Mouse (Mus musculus) c-Kit-positive CD71-negative TER-119-negative erythroid progenitor cells, embryonic 14.5 days (primary cell): ENCODE data around the gene Kcns1.
A peak's percentile ranks its signal among the peaks of the same experiment; 100 is the strongest.
"Not testable (repeated sequence)": the region's sequence is repeated elsewhere in the genome, so short reads cannot be mapped to it uniquely, and the experiment has no call there.

Experiments
- DNase-seq: peaks from one replicate; pipeline ENCODE4 v3.0.0-alpha.2; 2013; ENCODE audit warnings: low read depth

Gene Kcns1

DNA sequence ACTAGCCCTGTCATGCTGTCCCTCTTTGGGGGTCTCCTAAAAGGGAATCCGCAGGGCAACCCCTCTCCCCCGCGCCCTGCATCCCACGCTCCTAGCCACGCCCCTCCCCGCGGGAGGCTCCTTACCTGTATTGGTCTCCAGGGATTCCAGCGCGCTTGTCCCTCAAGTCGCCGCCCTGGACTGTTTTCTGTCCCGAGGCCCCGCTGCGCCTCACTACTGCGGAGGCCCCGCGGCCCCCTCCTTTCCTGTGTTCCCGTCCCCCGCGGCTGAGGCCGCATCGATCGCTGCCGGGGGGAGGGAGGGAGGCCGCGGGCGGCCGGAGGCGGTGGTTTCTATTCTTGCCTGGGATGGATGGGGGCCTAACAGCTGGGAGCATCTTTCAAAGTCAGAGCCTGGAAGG is at the start of gene Kcns1:
Kcns1 (minus strand) TSS at position 212 of the 400 bp plus-strand sequence.
- DNase-seq: no peak

DNA sequence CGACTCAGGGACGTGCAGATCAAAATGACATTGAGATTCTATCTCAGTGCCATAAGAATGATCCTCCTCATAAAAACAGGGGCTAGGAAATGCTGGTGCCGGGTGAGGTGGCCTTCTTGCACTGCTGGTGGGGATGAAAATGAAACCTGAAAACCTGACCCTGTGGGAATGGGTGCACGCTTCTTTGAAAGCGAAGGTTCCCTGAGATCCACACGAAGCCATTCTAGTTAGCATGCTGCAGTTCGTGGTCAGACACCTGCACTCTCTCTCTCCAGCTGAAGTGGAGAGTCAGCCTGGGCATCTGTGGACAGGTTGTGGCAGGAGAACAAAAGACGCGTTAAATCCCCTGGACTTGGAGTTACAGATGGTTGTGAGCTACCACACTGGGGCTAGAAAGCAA is 48.4 kb upstream of the Kcns1 start:
- DNase-seq: no peak

DNA sequence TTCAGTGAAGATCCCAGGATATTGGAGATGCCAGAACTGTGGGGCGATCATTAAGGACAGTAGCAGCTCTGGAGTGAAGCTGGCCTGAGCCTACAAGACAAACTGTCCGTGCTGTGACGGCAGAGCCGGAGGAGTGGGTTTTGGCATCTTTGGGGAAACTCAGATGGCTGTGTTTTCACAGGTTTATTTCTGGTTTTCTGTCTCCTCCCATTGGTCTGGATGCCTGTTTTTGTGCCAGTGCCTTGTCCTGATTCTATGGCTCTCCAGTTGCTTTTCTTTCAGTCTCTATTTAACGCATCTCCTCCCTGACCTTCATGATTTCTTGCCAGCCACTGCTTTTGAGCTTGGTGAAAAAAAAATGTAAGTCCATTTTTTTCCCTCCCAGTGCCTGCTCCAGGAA is 41.8 kb upstream of the Kcns1 start:
- no peak for DNase-seq

DNA sequence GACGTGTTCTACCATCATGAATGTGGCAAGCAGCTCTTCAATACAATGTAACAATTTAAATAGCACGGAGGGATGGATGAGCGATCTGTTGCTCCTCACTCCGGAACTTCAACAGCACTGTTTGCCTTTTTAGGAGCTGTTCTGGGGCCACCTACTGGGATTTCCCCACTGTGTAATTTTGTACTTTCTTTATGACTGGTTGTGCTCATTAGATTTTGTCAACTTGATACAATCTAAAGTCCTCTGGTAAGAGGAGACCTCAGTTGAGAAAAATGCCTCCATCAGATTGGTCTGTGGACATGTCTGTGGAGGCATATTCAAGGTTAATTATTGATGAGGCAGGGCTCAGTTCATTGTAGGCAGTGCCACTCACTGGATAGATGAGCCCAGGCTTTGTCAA is 40.0 kb upstream of the Kcns1 start:
- DNase-seq: no peak

DNA sequence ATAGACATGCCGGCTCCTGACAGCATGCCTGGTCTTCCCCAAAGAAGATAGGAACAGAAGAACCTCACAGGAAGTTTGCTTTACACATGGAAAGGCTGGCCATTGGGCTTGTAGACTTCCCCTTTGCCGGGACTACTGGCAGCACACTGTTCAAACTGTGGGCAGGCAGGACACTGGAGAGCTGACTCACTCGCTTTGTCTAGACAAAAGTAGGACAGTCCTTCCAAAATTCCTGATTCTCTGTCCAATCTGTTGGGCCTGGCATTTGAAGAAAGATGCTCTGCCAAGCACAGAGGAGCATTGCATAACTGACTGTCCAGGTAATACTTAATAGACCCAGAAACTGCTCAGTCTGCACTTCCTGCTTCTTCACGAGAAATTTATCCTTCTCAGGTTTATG is 35.8 kb upstream of the Kcns1 start:
- no peak for DNase-seq

DNA sequence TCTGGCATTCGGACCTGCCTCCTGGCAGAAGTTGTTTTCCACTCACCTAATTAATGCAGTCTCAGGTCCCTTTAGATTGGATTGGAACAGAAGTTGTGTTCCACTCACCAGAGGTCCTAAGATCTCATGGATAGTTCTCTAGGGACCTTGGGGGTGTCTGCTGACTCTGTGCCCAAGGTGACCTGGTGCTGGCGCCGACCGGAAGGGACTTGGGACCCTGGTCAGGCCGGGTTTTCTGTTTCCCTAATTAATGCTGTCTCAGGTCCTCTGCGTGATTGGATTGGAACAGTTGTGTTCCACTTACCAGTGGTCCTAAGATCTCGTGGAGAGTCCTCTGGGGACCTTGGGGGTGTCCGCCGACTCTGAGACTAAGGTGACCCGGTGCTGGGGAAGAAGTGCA is 35.1 kb upstream of the Kcns1 start:
- not testable (repeated sequence) for DNase-seq

DNA sequence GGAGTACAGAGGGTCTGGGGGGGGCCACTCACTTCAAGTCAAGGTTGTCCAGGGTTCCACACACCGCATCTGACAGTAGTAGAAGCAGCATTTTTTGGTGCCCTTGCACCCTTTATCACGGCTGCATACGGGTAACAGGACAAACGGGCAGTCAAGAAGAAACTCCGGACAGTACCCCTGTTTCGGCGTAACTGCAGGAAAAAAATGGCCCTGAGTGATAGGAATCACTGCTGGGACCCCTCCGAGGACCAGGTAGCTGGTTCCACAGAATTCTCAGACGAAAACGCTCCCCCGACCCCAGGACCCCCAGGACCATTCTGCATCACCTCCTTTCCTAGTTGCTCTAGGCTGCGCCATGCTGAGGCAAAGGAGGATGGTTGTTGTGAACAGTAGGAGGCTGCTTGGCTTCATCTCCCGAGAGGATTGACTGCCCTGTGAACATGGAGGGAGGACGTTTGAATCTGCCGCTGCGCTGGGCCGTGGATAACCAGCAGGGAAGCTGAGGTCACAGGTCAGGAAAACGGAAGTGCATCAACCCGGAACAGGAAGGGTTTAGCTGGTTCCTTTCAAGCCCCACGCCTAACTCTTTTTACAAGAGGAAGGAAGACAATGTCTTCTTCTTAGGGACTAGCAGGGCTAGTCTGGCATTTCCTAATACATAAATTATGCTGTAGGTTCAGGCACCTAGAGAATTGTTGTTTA is 28.9 kb upstream of the Kcns1 start, which contains the start of gene Wfdc15a:
Wfdc15a (minus strand) TSS at position 505 of the 702 bp plus-strand sequence.
- DNase-seq: no peak

DNA sequence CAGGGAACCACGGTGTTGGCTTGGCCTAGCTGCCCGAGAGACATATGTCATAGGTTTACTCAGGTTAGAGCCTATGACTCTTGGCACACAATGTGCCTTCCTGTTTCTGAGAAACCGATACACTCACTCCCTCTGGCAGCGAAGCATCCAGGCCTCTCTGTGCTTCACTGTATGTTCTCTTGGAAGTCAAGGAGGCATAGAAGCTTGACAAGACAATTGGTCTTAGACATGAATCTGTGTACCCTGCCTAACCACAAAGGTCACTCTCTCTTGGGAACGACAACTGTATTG is 25.7 kb upstream of the Kcns1 start:
- DNase-seq: no peak

DNA sequence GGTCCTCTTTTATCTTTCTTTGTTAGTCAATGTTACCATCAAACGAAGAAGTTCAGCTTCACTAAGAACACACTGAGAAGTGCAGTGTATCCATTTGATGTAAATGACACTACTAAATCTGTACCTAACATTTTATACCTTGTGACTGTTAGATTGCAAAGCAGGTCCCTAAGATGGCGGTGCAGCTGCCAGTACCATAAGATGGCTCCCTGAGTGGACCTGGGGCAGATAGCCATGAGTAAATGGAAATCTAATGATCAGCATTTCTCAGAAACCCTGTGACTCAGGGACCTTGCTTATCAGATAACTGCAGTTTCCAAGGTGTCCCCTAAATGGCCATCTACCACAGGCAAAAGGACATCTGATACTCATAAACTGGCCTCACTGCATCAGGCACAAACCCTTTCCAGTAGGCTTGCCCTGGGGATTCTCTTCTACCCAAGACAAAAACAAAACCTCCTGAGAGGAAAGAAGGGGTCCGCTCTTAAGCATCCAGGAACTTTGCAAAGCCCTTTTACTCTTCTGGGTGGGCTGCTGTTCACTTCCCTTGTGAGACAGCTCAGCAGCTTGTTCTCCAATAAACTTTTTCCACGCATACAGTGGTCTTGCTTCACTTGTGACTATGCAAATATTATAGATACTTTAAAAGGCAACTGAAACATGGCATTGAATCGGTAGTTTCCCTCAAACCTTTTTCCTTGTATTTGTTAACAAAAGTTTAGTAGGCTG is 25.2 kb upstream of the Kcns1 start:
- DNase-seq: no peak

DNA sequence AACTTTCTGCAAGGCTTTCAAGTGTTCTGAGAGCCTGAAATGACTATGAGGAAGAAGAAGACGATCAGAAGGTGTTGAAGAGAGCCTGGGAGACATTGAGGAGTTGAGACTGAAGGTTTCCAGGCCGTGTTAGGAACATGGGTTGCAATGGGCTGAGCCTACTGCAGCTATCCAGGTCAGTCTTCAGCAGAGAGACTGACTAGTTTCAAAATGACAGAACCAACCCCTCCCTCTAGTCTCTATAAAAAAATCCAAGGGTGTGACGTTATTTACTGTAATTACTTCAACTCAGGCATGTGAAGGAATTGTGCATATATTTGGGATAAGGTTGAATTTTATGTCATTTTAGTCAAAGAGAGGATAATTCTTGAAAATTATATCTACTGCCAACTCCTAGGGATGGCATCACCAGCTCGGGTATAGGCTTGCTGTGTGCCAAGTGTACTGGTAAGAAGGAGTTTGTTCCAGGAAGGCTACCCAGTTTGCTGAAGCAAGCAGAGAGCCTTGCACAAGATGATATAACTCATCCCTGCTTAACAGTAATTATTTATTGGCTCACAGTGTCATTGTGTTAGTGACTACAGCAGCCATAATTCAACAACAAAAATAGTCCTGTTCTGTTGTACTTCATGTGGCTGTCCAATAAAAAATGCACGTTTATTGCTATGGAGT is 24.2 kb upstream of the Kcns1 start:
- no peak for DNase-seq

DNA sequence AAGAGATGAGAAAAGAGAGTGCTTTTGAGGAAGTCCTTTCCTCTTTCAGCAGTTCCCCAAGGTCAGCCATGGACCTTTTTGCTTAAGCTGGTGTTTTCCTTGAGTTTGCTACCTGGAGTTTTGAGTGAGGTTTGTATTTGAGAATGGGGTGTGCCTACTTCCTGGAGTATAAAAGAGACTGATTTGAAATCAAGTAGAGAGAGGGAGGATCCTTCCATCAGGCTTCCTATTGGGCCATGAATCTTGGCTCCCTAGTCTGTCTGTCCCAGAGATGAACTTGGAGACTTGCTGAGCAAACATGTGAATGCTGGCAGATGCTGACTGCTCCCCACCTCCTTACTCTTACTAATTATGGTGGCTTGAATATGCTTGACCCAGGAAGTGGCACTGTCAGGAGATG is 21.4 kb upstream of the Kcns1 start:
- DNase-seq: no peak

DNA sequence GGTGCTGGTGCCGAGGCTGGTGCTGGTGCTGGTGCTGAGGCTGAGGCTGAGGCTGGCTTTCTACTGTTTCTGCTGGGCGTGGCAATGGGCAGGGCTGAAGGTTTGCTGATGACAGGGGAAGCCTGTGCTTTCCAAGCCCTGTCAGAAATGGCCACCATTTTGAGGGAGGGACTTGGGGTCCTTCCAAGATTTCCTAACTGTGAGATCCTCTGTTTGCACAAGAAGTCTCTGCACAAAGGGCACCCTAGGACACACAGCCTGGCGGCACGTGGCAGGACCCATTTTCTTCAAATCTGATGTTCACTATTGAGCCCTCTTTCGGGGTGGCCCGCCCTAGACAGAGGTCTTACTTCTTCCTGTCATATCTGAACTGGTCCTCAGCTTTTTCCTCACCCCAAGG is 19.7 kb upstream of the Kcns1 start, which contains the start of gene Wfdc12:
Wfdc12 (minus strand) TSS at position 33 of the 400 bp plus-strand sequence.
- DNase-seq: no peak

DNA sequence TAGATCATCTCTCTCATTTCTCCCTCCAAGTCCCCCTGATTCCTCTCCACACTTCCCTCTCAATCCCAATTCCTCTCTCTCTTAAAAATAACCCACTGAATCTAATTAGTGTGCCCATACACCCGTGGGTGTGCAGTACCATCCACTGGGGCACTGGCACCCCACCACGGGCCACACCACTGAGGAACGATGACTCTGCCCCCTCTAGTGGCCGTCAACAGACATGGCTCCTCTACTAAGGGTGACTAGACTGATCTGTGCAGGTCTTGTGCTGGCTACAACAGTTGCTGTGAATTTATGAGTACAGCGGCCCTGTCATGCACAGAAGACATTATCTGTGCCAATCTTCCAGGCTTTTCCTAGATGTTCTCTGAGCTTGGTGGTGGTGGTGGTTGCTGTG is 17.8 kb upstream of the Kcns1 start:
- peak; percentile 20 for DNase-seq

DNA sequence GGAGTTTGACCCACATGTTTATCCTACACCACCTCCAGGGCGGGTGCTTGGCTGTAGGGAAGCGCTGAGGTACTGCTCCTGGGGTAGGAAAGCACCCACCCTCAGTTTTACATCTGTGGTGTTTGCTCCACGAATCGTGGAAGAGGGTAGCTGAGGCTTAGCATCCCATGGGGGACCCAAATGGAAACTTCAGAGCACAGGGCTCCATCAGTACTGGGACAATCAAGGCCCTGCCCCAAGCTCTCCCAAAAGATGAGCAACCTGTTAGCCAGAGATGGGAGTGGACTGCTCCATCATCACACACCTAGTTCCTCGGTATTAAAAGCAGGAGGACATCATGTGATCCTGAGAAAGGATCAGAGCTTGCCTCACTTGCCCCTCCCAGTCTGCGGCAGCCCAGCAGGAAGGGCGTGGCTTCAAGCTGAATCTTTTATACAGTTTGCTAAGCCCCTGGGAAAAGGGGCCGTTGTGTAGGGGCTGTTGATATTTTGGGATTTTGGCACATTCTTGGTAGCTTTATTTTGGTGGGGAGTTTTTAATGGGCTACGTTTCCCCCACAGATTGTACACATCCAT is 13.3 kb upstream of the Kcns1 start:
- DNase-seq: no peak

DNA sequence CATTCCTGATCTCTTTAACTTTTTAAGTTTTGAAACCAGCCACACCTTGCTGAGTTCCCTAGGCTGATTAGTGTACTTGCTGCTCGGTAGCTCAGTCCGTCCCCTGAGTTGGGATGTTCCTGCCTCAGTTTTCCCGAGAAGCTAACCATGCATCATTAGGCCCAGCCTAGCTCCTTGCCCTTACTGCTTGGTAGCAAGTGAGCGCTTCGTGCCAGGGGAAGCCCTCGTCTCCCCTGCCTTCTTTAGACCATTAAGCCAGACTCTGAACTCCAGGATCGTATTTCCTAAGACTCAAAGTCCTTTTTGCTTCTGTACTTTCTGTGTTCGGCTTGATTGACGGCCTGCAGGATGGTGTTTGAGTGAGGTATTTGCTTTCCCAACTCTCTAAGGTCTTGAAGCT is 12.4 kb upstream of the Kcns1 start:
- DNase-seq: no peak

DNA sequence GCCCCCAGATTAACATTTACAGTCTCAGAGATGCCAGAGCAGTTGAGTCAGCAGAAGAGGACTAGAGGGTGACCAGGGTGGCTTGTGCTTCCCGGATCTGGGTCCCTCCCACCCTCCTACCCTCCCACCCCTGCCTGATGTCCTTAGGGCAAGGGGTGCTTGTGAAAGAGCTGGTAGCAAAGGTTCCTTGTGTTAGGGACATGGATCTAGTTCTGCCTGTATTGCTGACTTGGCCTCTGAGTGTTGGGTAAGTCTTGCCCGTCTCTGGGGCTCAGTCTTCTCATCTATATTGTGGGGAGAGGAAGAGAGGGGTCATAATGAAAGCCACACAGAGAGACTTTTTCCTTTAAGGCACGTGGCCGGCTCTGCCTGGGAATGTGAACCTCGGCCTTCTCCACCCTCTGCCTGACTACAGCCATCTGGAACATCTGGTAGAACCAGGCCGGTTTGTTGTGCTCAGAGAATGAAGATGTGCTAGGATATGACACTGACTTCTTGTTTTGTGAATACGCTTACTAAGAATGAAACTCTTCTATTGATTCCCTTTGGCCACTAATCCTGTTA is 11.9 kb upstream of the Kcns1 start, which contains the start of gene Wfdc5:
Wfdc5 (minus strand) TSS at position 51 of the 564 bp plus-strand sequence.
- no peak for DNase-seq

DNA sequence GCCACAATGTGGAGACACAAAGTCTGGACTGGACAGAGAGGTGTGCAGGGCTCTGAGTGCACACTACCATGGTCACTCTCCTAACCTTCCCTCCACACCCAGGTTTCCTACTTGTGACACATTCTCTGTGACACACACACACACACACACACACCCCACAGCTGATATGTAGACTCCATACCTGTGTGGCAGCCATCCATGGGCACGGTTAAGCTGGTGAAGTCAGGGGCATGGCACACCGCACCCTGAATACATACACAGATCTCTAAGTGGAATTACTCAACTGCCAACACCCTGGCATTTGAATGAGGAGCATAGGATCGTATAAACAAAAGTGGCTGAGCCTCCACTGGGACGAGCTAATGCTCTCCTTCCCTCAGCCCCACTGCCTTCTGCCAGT is 9.9 kb upstream of the Kcns1 start:
- DNase-seq: no peak

DNA sequence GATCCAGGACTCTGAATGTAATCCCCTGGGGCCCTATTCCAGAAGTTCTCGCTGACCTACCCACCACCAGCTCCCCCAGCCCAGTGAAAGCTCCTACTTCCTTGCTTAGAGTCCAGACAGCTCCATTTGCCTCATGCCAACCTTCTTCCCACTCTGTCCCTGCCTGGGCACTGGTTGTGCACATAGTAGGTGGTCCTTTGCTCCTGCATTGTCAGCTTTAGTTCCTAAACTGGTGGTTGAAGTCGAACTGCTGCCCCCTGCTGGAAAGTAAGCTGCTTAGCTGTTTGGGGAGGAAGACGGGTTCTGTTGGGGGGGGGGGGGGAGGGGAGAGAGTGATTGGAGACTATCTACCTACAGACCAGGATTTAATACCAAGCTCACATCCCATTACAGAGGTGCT is 9.2 kb upstream of the Kcns1 start:
- no peak for DNase-seq

DNA sequence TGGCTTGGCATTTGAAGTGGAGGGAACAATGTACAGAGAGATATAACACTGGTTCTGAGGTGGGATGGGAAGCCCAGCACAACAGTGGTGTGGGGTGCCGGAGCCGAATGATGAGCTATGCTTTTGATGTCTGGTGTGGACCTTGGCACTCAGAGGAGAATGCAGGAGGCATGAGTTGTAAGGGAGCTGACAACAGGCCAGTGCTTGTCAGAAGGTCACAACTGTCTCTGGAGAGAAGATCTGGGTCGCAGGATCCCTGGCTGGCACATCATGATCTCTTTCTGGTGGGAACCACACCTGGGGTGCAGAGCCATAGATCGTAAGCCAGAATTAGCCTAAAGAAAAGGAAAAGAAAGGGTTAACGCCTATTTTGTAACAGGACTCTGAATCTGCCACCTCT is 6.9 kb upstream of the Kcns1 start:
- DNase-seq: no peak

DNA sequence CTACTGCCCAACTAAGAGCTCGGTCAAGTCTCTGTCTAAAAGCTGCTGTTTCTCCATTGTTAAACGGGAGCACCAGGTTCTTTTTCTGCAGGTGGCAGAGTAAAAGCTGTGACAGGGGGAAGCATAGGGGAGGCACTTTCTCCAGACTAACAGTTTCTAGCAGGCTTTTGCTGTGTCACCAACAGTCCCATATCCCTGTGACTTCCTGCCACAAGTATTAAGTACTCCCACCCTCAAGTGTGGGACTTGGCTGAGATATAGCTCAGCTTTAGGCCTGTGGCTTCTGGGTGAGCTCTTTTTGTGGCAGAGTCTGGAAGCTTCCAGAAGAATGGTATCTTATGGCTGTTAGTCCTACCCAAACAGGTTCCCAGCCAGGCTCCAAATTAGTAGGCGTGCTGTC is 4.9 kb upstream of the Kcns1 start:
- DNase-seq: no peak

DNA sequence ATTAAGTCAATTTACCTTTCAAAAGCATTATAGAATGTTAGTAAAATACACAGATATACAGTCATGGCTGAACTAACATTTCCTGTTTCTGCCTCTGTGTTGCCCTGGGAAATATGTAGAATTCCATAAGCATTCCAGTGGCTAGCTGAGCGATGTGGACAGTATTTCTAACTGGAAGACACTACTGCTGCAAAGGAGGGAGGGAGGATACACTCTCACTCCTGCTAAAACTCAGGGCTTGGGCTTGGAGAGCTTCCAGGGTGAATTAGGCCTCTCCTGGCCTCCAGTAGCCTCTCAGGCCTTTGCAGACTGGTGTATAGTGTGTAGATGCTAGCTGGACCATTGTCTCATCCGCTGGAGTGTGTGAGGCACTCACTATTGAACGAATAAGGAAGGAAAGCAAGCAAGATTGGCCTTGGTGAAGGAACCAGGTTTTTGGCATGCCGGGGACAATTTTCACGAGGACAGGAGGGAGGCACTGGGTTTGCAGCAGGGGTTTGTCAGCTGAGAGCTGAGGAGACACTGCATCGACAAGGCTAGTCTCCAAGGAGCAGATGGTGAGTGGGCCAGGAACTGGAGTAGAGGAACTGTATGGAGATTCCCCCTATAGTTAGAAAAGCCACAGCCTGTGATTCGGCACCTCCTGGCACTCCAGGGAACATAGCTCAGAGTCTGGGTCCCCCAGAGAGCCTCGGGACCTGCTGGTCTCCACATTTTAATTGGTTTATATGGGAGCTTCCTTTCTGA is 3.9 kb upstream of the Kcns1 start:
- no peak for DNase-seq

DNA sequence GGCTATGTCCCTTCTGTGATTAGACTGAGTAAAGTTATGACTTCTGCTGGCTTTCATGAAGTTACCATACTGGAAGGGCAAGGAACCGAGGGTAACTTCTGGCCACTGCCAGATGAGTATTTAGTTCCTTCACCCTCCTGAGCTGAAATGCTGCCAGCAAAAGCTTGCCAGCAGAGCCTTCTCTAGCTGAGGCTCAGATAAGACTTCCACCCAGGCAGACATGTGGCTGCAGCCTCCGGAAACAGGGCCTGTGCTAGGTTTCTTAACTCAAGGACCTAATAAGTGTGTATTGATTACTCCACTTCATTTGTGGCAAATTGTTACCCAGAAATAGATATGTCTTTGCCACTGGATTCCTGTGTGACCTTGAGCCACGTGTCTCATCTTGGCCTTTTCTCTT is 2.5 kb upstream of the Kcns1 start:
- no peak for DNase-seq
